Mouse (Mus musculus) midbrain, embryonic 15.5 days (tissue): Measurements from ENCODE around the gene Ncf4. TPM values are rescaled to one million over a fixed set of nuclear protein-coding genes. Genes with fewer than 3 reads are reported as not detected.
"Not testable (repeated sequence)": the region's sequence is repeated elsewhere in the genome, so short reads cannot be mapped to it uniquely, and the experiment has no call there.

Source experiments
- ATAC-seq: fragments of 200-750 bp; cut with Nextera tagmentation; replicated peaks from 2 replicates; pipeline ENCODE4 v1.8.0; 2017; ENCODE audit warnings: moderate TSS enrichment
- H3K27ac ChIP-seq: fragments of 300-500 bp; sonication (generic); 2 replicates; pipeline ENCODE4 v1.5.1; 2015; ENCODE audit warnings: mild to moderate bottlenecking, inconsistent platforms
- H3K27me3 ChIP-seq: fragments of 300-500 bp; sonication (generic); replicated peaks from 2 replicates; pipeline ENCODE4 v1.6.1; 2015; ENCODE audit warnings: inconsistent platforms
- H3K36me3 ChIP-seq: fragments of 300-500 bp; sonication (generic); replicated peaks from 2 replicates; pipeline ENCODE4 v1.6.1; 2015; ENCODE audit warnings: inconsistent platforms
- H3K4me1 ChIP-seq: fragments of 300-500 bp; sonication (generic); 2 replicates; pipeline ENCODE4 v1.6.1; 2015; ENCODE audit warnings: inconsistent platforms
- H3K4me2 ChIP-seq: fragments of 300-500 bp; sonication (generic); 2 replicates; pipeline ENCODE4 v1.6.1; 2015; ENCODE audit warnings: inconsistent platforms, mild to moderate bottlenecking, moderate library complexity
- H3K4me3 ChIP-seq: fragments of 300-500 bp; sonication (generic); 2 replicates; pipeline ENCODE4 v1.5.1; 2015; ENCODE audit warnings: mild to moderate bottlenecking, inconsistent platforms
- H3K9ac ChIP-seq: fragments of 300-500 bp; sonication (generic); 2 replicates; pipeline ENCODE4 v1.6.1; 2015; ENCODE audit warnings: mild to moderate bottlenecking, inconsistent platforms
- H3K9me3 ChIP-seq: fragments of 300-500 bp; sonication (generic); 2 replicates; pipeline ENCODE4 v1.6.1; 2016; ENCODE audit warnings: inconsistent platforms
- WGBS: fragments of 180-500 bp; shearing (Covaris S2); methylation state at CpG from one replicate; pipeline ENCODE4 v1.1.7; 2015; ENCODE audit warnings: mixed read lengths; 5-methylcytosine and 5-hydroxymethylcytosine counted together
- polyA plus RNA-seq: library from polyadenylated mRNA; unstranded; fragments of >200 nt; fragmentation: Nextera tagmentation; extraction: Ambion mirVana; gene quantifications from 2 replicates; pipeline ENCODE4 v1.2.1, GENCODE M21; 2015

Gene Ncf4
- polyA plus RNA-seq, 1 experiment from 2014 or later, result 1.5 TPM

DNA sequence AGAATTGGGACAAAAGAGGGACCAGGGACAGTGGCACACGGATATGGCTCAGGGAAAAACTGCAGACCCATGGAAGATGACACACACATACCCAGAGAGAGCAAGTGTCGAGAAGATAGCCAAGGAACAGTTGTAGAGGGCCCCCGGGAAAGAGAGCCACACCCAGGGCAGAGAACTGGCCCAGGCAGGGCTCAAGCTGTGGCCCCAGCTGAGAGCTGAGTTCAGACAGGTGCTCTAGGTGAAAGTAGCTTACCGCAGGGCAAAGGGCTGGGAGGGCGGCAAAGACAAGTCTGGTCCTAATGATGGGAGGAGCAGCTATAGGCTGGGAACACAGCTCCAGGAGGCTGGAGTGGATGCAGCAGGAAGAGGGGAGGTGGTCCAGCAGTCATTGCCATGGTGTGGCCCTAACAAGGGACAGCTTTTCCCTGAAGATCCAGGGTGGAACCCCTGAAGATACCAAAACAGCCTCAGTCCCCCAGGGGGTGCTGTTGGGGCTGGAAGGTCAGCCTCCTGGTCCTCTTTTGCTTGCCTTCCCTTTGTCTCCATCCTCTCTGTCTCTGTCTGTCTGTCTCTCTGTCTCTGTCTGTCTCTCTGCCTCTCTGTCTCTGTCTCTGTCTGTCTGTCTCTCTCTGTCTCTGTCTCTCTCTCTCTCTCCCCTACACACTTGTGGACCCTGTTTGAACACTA, 9.6 kb upstream of the Ncf4 start:
- Histone ChIP-seq H3K9ac (no peak overlapping the region), H3K4me1 (peaks cover 3% of the 10 kb centered on the region; the same call in 1 of the 2 replicates), H3K27me3 (peaks cover 8% of the 10 kb centered on the region), H3K4me3 (no peak overlapping the region), H3K4me2 (no peak overlapping the region), H3K9me3 (no peaks in the 10 kb centered on the region), H3K36me3 (no peaks in the 10 kb centered on the region), H3K27ac (no peak overlapping the region)
- no peak for ATAC-seq
- 82% methylated on average over 5 of the region's 5 CpGs for WGBS

GRCm38 (mm10) chr15:78239453-78239852, 5.1 kb upstream of the Ncf4 start:
- ATAC-seq, result no peak
- no peaks in the 10 kb centered on the region for H3K9me3 ChIP-seq

DNA sequence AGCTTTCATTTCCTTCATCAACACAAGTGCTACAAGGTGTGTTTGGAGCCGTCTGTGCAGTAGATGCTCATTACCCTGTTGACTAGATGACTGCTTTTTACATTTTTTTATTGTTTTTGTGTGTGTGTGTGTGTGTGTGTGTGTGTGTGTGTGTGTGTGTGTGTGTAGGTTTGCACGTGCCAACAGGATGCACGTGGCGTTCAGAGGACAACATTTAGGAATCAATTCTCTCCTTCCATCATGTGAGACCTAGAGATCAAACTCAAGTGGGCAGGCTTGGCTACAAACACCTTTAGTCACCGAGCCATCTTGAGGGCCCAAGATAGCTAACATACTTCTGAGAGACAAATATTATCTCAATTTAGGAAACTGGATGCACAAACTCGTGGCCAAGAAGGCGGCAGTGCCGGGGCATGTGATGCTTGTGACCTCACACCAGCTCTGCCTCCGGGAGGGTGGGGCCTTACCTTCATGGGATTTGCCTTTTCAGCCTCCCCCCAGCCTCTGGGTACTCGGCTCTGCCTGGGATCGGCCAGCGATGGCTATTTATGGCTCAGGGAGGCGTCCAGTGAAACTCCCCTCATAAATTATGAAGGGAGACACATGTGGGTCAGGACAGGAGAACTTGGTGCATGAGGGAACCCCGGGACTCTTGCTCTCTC, 4.5 kb upstream of the Ncf4 start:
- Histone ChIP-seq H3K4me3 (no peak overlapping the region), H3K27ac (no peak overlapping the region), H3K36me3 (no peaks in the 10 kb centered on the region), H3K4me2 (no peak overlapping the region), H3K4me1 (no peaks in the 10 kb centered on the region), H3K9ac (no peak overlapping the region), H3K27me3 (peaks cover 5% of the 10 kb centered on the region), H3K9me3 (no peaks in the 10 kb centered on the region)
- ATAC-seq, result no peak
- WGBS, result 81% methylated on average over 14 of the region's 14 CpGs

More at GRCm38 (mm10) chr15:78239453-78239852, 5.1 kb upstream of the Ncf4 start:
- Histone ChIP-seq H3K9ac (no peak overlapping the region), H3K36me3 (no peaks in the 10 kb centered on the region), H3K27ac (no peak overlapping the region), H3K4me1 (no peaks in the 10 kb centered on the region), H3K27me3 (peaks cover 11% of the 10 kb centered on the region), H3K4me3 (no peak overlapping the region), H3K4me2 (no peak overlapping the region)
- WGBS, result 27% methylated on average over 10 of the region's 10 CpGs

GRCm38 (mm10) chr15:78241335-78241734, 3.3 kb upstream of the Ncf4 start:
- Histone ChIP-seq H3K9me3 (no peaks in the 10 kb centered on the region), H3K4me1 (no peaks in the 10 kb centered on the region), H3K27me3 (peaks cover 4% of the 10 kb centered on the region; the same call in 1 of the 2 replicates), H3K4me2 (no peak overlapping the region), H3K36me3 (no peaks in the 10 kb centered on the region), H3K4me3 (no peak overlapping the region), H3K27ac (no peak overlapping the region), H3K9ac (no peak overlapping the region)
- WGBS, result 47% methylated on average over 11 of the region's 11 CpGs
- ATAC-seq, result no peak

GRCm38 (mm10) chr15:78243061-78243460, 1.5 kb upstream of the Ncf4 start:
- Histone ChIP-seq H3K27ac (no peak overlapping the region), H3K4me3 (no peak overlapping the region), H3K4me2 (no peak overlapping the region), H3K9ac (no peak overlapping the region), H3K36me3 (no peaks in the 10 kb centered on the region), H3K4me1 (no peaks in the 10 kb centered on the region), H3K9me3 (no peaks in the 10 kb centered on the region), H3K27me3 (0 out of 2 replicates have a peak, but pooled peaks cover 4% of the 10 kb centered on the region)
- WGBS, result 81% methylated on average over 8 of the region's 8 CpGs
- no peak for ATAC-seq

- no peak overlapping the region for H3K4me3 ChIP-seq
- no peak overlapping the region for H3K4me2 ChIP-seq
- no peak for ATAC-seq
- 0 out of 2 replicates have a peak, but pooled peaks cover 4% of the 10 kb centered on the region for H3K27me3 ChIP-seq
- H3K4me1 ChIP-seq, result no peaks in the 10 kb centered on the region
- 69% methylated on average over 6 of the region's 6 CpGs for WGBS
- no peak overlapping the region for H3K9ac ChIP-seq
- H3K36me3 ChIP-seq, result no peaks in the 10 kb centered on the region
- H3K9me3 ChIP-seq, result no peaks in the 10 kb centered on the region
- H3K27ac ChIP-seq, result no peak overlapping the region
Measured at GRCm38 (mm10) chr15:78243774-78244173, 827 bp upstream of the Ncf4 start.

GRCm38 (mm10) chr15:78246143-78247116, 1.8 kb downstream of the Ncf4 start:
- Histone ChIP-seq H3K9me3 (no peaks in the 10 kb centered on the region), H3K36me3 (no peaks in the 10 kb centered on the region), H3K4me2 (no peak overlapping the region), H3K27me3 (no peaks in the 10 kb centered on the region), H3K4me3 (no peak overlapping the region), H3K27ac (no peak overlapping the region), H3K9ac (no peak overlapping the region), H3K4me1 (no peaks in the 10 kb centered on the region)
- ATAC-seq, result no peak
- WGBS, result 81% methylated on average over 18 of the region's 18 CpGs

- Histone ChIP-seq H3K4me2 (no peak overlapping the region), H3K4me1 (no peaks in the 10 kb centered on the region), H3K9me3 (no peaks in the 10 kb centered on the region), H3K36me3 (no peaks in the 10 kb centered on the region), H3K4me3 (no peak overlapping the region), H3K9ac (no peak overlapping the region), H3K27me3 (no peaks in the 10 kb centered on the region), H3K27ac (no peak overlapping the region)
- no peak for ATAC-seq
- 60% methylated on average over 2 of the region's 2 CpGs for WGBS
Measured at GRCm38 (mm10) chr15:78247659-78248058, 3.1 kb downstream of the Ncf4 start.

DNA sequence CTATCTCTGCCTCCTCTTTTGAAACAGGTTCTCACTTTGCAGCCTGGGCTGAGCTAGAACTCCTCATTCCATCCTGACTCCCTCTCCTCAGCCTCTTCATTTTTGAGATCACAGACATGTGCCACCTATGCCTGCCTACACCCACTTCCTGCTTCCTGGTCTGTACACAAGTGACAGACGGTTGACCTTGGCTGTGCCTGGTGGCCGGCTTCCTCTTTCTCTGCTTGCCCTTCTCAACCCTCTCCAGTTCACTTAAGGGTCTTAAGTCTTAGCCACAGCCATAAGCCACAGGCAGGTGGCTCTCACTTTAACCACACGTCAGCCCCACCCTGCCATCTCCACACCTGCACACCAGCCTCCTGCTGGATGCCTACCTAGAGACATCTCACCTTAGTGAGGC, 3.8 kb downstream of the Ncf4 start:
- ATAC-seq, result no peak
- H3K4me2 ChIP-seq, result no peak overlapping the region
- 70% methylated on average over 3 of the region's 3 CpGs for WGBS

GRCm38 (mm10) chr15:78254751-78255150, 10.2 kb downstream of the Ncf4 start:
- no peak for ATAC-seq
- no peak overlapping the region for H3K27ac ChIP-seq
- 0 out of 2 replicates have a peak, but pooled peaks cover 6% of the 10 kb centered on the region for H3K27me3 ChIP-seq
- 25% methylated on average over 20 of the region's 20 CpGs for WGBS
- no peak overlapping the region for H3K9ac ChIP-seq
- peak overlapping the region; percentile 21; the same call in 1 of the 2 replicates for H3K4me2 ChIP-seq
- H3K36me3 ChIP-seq, result no peaks in the 10 kb centered on the region
- no peak overlapping the region for H3K4me3 ChIP-seq
- H3K9me3 ChIP-seq, result no peaks in the 10 kb centered on the region
- H3K4me1 ChIP-seq, result no peaks in the 10 kb centered on the region

More for the DNA sequence above, 3.8 kb downstream of the Ncf4 start:
- Histone ChIP-seq H3K9me3 (no peaks in the 10 kb centered on the region), H3K9ac (no peak overlapping the region), H3K27ac (no peak overlapping the region), H3K36me3 (no peaks in the 10 kb centered on the region), H3K4me3 (no peak overlapping the region), H3K27me3 (no peaks in the 10 kb centered on the region), H3K4me1 (no peaks in the 10 kb centered on the region)

DNA sequence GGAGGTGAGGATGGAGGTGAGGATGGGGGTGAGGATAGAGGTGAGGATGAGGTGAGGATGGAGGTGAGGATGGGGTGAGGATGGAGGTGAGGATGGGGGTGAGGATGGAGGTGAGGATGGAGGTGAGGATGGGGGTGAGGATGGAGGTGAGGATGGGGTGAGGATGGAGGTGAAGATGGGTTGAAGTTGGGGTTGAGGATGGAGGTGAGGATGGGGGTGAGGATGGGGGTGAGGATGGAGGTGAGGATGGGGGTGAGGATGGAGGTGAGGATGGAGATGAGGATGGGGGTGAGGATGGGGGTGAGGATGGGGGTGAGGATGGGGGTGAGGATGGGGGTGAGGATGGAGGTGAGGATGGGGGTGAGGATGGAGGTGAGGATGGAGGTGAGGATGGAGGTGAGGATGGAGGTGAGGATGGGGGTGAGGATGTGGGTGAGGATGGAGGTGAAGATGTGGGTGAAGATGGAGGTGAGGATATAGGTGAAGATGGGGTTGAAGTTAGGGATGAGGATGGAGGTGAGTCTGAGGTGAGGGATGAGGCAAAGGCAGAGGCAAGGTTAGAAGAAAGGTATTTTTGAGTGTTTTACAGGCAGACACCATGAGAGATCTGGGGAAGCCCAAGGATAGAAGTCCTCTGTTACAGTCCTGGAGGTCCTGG, 12.1 kb downstream of the Ncf4 start:
- not testable (repeated sequence) for ATAC-seq, H3K9ac ChIP-seq, H3K4me1 ChIP-seq

More for the DNA sequence above, 12.1 kb downstream of the Ncf4 start:
- H3K27me3 ChIP-seq, H3K4me3 ChIP-seq, H3K9me3 ChIP-seq, H3K4me2 ChIP-seq, H3K36me3 ChIP-seq, H3K27ac ChIP-seq: not testable (repeated sequence)
